Mouse (Mus musculus) cortical plate, adult 2 months (tissue): ENCODE results near the gene Plekha4. TPM values are rescaled to one million over a fixed set of nuclear protein-coding genes. Genes with fewer than 3 reads are reported as not detected.
A peak's percentile ranks its signal among the peaks of the same experiment; 100 is the strongest.
"Not testable (repeated sequence)": the region's sequence is repeated elsewhere in the genome, so short reads cannot be mapped to it uniquely, and the experiment has no call there.

ENCODE experiments used
- H3K27ac ChIP-seq: fragments of 200-500 bp; 2 replicates; pipeline ENCODE4 v1.5.1; 2012; ENCODE audit warnings: low read length, control low read depth, inconsistent platforms; ENCODE audit not compliant: insufficient read depth
- H3K4me1 ChIP-seq: fragments of 200-500 bp; 2 replicates; pipeline ENCODE4 v1.6.1; 2011; ENCODE audit warnings: low read length; ENCODE audit not compliant: control insufficient read depth, insufficient read depth
- H3K4me3 ChIP-seq: fragments of 200-500 bp; 2 replicates; pipeline ENCODE4 v1.5.1; 2011; ENCODE audit warnings: mild to moderate bottlenecking, low read length, control low read depth; ENCODE audit not compliant: insufficient read depth
- CTCF ChIP-seq: fragments of 200-500 bp; IDR thresholded peaks from 2 replicates; pipeline ENCODE4 v1.5.1; 2011; ENCODE audit warnings: mild to moderate bottlenecking, control low read depth, low read length; ENCODE audit not compliant: insufficient read depth; ENCODE audit errors: extremely low read depth
- POLR2A ChIP-seq: fragments of 200-500 bp; IDR thresholded peaks from 2 replicates; pipeline ENCODE4 v1.6.1; 2011; ENCODE audit warnings: mild to moderate bottlenecking, low read length, control low read depth; ENCODE audit not compliant: insufficient read depth; ENCODE audit errors: extremely low read depth
- polyA plus RNA-seq: library from polyadenylated mRNA; depleted of rRNA; stranded (reverse); fragments of >200 nt; gene quantifications from 2 replicates; pipeline ENCODE4 v1.2.3, GENCODE M21; 2012

The Plekha4 gene
- polyA plus RNA-seq, 1 experiment: 5.1 TPM

DNA sequence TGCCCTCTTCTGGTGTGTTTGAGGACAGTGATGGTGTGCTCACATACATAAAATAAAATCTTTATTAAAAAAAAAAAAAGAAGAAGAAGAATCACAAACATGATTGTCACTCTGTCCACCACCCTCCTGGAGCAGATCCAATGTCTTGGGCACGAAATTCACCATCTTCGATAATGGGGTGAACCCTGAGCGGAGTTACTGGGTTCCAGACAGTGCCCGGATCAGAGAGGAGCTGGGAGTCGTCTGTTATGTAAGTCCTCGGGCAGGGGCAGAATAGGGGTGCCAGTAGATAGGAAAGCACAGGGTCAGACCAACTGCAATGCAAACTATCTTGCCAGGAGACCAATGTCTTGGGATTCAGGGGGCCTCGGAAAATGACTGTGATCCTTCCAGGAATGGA lies 5.5 kb upstream of the Plekha4 start:
- Histone ChIP-seq H3K4me3 (no peak overlapping the region), H3K4me1 (peaks cover 7% of the 10 kb centered on the region; the same call in 1 of the 2 replicates), H3K27ac (no peak overlapping the region)
- TF ChIP-seq CTCF (no peak), POLR2A (no peak)

DNA sequence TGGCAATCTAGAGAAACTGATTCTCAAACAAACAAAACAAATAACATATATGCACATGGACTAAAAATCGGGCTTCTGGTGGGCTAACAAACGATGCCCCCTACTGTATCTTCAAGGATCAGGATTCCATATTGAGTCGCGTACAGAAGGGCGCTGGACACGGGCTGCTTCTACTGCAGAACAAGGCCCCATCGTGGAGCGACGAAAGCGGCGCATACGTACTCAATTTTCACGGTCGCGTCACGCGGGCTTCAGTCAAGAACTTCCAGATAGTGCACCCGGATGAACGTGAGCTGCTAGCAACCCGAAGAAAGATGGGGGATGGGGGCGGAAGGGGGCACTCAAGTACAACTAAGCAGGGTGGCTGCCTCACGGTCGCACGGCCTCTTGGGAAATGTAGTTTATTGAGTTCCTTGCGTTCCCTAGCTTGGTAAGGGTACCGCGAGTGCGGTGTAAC lies 4.4 kb upstream of the Plekha4 start:
- peaks cover 7% of the 10 kb centered on the region; the same call in 1 of the 2 replicates for H3K4me1 ChIP-seq
- H3K27ac ChIP-seq: no peak overlapping the region

DNA sequence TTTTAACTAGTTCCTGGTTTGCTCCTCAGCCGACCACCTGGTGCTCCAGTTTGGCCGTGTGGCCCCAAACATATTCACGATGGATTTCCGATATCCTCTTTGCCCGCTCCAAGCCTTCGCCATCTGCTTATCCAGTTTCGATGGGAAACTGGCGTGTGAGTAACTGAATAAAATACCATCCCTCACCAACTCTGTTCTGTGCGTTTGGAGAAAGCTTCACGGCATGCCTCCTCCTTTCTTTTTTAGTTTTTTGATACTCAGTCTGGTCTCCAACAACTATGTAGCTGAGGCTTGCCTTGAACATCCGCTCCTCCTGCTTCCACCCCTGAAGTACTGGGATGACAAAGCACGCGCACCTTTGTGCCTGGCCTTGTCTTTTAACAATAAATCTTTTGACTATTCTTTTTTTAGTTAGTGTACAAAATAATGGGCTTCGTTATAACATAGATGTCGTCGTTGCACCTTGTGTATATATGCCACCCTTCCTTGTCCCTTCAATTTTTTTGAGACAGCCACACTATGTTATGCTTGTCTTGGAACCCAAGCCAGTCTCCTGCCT lies 3.9 kb upstream of the Plekha4 start:
- no peak overlapping the region for H3K27ac ChIP-seq
- H3K4me3 ChIP-seq: peak overlapping the region; percentile 32
- TF ChIP-seq POLR2A: no peak
- TF ChIP-seq CTCF: no peak
- H3K4me1 ChIP-seq: peaks cover 7% of the 10 kb centered on the region; the same call in 1 of the 2 replicates

More for the DNA sequence above, 4.4 kb upstream of the Plekha4 start:
- H3K4me3 ChIP-seq: peak overlapping the region; percentile 32
- peak; percentile 67; the same call in 1 of the 2 replicates for TF ChIP-seq POLR2A
- TF ChIP-seq CTCF: no peak

DNA sequence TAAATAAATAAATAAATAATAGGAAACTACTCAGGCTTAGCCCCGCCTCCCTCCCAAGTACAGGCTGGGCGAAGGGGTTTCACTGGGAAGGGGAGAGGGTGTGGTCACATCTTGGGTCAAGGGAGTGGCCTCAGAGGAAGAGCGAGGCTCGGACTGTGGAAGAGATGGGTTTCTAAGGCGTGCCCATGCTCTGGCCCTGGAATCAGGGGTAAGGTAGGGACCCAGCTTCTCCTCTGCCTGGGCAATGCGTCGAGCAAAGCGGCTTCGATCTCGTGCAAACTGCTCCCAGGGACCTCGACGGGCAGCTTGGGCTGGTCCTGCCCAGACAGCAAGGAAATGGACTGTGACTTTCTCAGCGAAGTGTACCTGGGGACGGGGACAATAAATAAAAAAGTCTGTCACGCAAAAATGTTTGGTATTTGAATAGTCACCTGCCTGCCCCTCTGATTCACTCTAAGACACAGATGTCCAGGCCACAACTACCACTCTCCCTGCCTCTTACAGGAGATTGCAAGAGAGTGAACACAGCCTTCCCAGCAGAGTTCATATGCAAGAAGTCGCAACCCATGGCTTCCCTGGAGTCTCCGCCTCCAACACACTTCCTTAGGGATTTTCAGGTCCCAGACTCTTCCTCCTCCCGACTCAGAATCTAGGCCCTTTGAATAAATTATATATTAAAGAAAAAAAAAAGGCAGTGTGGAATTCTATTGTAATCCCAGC lies 3.0 kb upstream of the Plekha4 start:
- Histone ChIP-seq H3K4me3 (no peak overlapping the region), H3K27ac (no peak overlapping the region), H3K4me1 (peaks cover 7% of the 10 kb centered on the region; the same call in 1 of the 2 replicates)
- no peak for TF ChIP-seq CTCF
- TF ChIP-seq POLR2A: no peak

DNA sequence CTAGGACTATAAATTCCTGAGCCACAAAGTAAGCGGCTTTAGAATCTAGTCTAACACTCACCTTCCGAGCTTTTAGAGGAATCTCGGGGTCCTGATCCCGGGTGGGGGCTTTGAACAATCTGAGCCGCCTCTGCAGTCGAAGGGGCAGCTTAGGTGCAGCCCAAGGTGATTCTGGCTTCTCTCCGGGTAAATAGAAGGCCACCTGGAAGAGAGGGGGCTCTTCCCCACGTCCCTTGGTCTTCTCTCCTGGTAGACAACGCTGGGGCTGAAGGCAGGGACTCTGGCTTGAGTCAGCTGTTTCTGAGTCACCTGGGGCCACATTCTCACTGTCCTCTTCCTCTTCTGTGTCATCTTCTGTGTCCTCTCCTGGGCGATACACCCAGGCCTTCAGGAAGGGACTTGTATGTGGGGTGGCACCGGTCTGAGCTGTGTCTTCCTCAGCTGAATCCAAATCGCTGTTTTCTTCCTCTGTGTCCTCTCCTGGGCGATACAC lies 2.4 kb upstream of the Plekha4 start:
- TF ChIP-seq CTCF (no peak), POLR2A (no peak)
- Histone ChIP-seq H3K4me1 (peaks cover 7% of the 10 kb centered on the region; the same call in 1 of the 2 replicates), H3K4me3 (no peak overlapping the region), H3K27ac (no peak overlapping the region)

DNA sequence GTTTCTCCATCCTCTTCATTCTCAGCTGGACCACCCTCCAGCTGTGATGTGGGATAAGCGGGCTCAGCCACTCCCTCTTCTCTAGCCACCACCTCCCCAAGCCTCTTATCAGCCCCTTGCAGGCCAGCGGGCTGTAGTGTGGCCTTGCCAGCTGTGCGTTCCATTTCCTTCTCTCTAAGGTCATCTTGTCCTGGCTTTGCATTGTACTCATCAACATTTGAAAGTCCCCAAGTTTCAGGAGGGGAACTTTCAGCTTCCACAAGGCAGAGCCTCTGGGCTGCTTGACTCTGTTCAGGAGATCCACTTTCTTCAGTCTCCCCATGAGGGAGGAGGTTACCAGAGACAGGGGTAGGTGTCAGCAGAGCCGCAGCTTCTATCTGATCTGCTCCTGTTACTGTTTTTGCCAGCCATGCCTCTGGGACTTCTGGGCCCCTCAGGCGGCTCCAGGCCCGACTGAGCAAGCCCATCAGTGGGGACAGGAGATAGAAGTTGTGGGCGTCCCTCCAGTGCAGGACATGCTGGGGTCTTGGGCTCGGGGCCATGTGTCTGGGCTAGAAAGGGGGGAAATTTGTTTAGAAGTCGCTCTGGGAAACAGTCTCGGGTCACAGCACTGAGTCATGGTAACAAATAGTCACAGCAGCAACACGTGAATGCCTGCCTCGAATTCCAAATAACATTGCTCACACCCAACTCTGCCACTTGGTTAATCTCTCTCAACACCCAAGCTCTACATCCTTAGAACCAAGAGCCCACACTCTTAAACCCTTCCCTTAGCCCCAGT lies 1.1 kb upstream of the Plekha4 start:
- peak overlapping the region; percentile 78 for H3K4me3 ChIP-seq
- TF ChIP-seq POLR2A: no peak
- TF ChIP-seq CTCF: no peak

DNA sequence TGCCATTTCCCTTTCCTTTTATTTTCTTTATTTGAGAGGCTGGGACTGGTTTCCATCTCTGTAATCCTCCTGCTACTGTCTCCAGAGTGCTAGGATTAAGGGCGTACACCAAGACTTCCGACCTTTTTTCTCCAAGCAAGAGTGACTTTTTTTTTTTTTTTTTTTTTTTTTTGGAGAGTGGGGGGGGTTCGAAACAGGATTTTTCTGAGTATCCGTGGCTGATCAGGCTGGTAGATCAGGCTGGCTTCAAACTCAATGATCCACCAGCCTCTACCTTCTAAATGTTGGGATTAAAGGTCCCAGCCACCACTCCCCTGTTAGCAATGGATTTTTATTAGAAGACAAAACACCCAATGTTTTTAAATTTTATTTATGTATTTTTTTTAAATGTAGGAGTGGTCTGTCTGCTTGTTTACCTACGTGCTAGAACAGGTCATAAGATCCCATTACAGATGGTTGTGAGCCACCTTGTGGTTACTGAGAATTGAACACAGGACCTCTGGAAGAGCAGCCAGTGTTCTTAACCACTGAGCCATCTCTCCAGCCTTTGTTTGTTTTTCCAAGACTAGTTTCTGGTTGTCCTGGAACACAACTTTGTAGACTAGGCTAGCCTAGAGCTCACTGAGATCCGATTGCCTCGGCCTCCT lies 467 bp downstream of the Plekha4 start:
- peak overlapping the region; percentile 78 for H3K4me3 ChIP-seq
- H3K4me1 ChIP-seq: peaks cover 7% of the 10 kb centered on the region; the same call in 1 of the 2 replicates
- peak overlapping the region; percentile 26 for H3K27ac ChIP-seq
- no peak for TF ChIP-seq POLR2A
- no peak for TF ChIP-seq CTCF

More for the DNA sequence above, 1.1 kb upstream of the Plekha4 start:
- Histone ChIP-seq H3K4me1 (peaks cover 7% of the 10 kb centered on the region; the same call in 1 of the 2 replicates), H3K27ac (peak overlapping the region; percentile 92; the same call in 1 of the 2 replicates)

DNA sequence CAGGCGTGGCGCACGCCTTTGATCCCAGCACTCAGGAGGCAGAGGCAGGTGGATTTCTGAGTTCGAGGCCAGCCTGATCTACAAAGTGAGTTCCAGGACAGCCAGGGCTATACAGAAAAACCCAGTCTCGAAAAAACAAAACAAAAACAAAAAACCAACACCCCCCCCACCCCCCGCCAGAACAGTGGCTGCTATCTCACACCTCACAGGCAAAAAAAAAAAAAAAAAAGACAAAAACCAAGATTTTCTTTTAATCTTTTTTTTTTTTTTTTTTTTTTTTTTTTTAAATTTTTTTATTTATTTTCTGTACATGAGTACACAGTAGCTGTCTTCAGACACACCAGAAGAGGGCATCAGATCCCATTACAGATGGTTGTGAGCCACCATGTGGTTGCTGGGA lies 1.0 kb downstream of the Plekha4 start:
- H3K4me1 ChIP-seq, H3K4me3 ChIP-seq, H3K27ac ChIP-seq: not testable (repeated sequence)

DNA sequence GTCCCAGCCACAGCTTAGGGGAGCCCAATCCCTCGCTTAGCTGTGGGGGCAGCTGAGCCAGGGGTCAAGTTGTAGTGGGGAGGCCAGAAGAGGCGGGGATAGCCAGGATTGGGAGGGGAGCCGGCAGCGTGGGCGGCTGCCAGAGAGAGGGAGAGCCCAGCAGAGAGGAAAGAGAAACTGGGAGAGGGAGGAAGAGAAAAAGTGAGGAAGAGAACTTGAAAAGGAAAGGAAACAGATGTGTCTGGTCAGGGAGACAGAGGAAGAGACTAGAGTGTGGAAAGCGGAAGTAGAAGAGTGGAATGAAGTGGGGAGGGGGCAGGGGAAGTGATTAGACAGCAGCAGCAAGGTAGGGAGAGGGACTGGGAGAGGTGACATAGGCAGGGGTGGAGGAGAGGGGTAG lies 3.3 kb downstream of the Plekha4 start:
- Histone ChIP-seq H3K4me3 (no peak overlapping the region), H3K27ac (no peak overlapping the region), H3K4me1 (peaks cover 5% of the 10 kb centered on the region; the same call in 1 of the 2 replicates)
- no peak for TF ChIP-seq CTCF
- TF ChIP-seq POLR2A: no peak
